Mouse (Mus musculus) C2C12 (cell line): ENCODE data around the gene Agrn. TPM values are rescaled to one million over a fixed set of nuclear protein-coding genes. Genes with fewer than 3 reads are reported as not detected.

Experiments used
- H3K27me3 ChIP-seq: one replicate; pipeline ENCODE4 v1.6.1; 2011; ENCODE audit not compliant: control insufficient read depth, insufficient read depth, insufficient read length
- H3K36me3 ChIP-seq: one replicate; pipeline ENCODE4 v1.6.1; 2011; ENCODE audit not compliant: control insufficient read depth, insufficient read depth
- H3K4me3 ChIP-seq: one replicate; pipeline ENCODE4 v1.5.1; 2011; ENCODE audit warnings: mild to moderate bottlenecking, control low read depth; ENCODE audit not compliant: poor library complexity, insufficient read depth, severe bottlenecking
- H3K79me2 ChIP-seq: one replicate; pipeline ENCODE4 v1.6.1; 2011; ENCODE audit not compliant: control insufficient read depth, insufficient read depth
- H3K79me3 ChIP-seq: one replicate; pipeline ENCODE4 v1.6.1; 2011; ENCODE audit warnings: low read depth, control low read depth
- H3ac ChIP-seq: one replicate; pipeline ENCODE3; 2011; ENCODE audit warnings: low read depth; ENCODE audit not compliant: control insufficient read depth, insufficient read length
- CEBPB ChIP-seq: IDR thresholded peaks from one replicate; pipeline ENCODE4 v1.6.1; 2011; ENCODE audit warnings: low read depth, mild to moderate bottlenecking, control low read depth, moderate library complexity
- CTCF ChIP-seq: IDR thresholded peaks from one replicate; pipeline ENCODE4 v1.5.1; 2011; ENCODE audit not compliant: control insufficient read depth, insufficient read depth, insufficient read length
- FOSL1 ChIP-seq: IDR thresholded peaks from one replicate; pipeline ENCODE4 v1.8.0; 2011; ENCODE audit warnings: mild to moderate bottlenecking, low read length; ENCODE audit not compliant: poor library complexity, insufficient read depth, severe bottlenecking
- MAX ChIP-seq: IDR thresholded peaks from one replicate; pipeline ENCODE4 v1.6.1; 2011; ENCODE audit warnings: mild to moderate bottlenecking, control low read depth
- MYOD1 ChIP-seq: IDR thresholded peaks from one replicate; pipeline ENCODE4 v1.6.1; 2011; ENCODE audit warnings: low read depth; ENCODE audit not compliant: control insufficient read depth, insufficient read length
- MYOG ChIP-seq: IDR thresholded peaks from one replicate; pipeline ENCODE4 v1.6.1; 2011; ENCODE audit not compliant: control insufficient read depth, insufficient read length; ENCODE audit errors: extremely low read depth
- USF1 ChIP-seq: IDR thresholded peaks from one replicate; pipeline ENCODE4 v1.6.1; 2011; ENCODE audit warnings: low read depth, mild to moderate bottlenecking, control low read depth, moderate library complexity
- polyA plus RNA-seq: library from polyadenylated mRNA; unstranded; fragments of >200 nt; fragmentation: generic; extraction: Trizol; gene quantifications from one replicate; pipeline ENCODE4 v1.2.1, GENCODE M21; 2012; ENCODE audit warnings: missing spikeins

The Agrn gene
- polyA plus RNA-seq, 1 experiment: 16.7 TPM

DNA sequence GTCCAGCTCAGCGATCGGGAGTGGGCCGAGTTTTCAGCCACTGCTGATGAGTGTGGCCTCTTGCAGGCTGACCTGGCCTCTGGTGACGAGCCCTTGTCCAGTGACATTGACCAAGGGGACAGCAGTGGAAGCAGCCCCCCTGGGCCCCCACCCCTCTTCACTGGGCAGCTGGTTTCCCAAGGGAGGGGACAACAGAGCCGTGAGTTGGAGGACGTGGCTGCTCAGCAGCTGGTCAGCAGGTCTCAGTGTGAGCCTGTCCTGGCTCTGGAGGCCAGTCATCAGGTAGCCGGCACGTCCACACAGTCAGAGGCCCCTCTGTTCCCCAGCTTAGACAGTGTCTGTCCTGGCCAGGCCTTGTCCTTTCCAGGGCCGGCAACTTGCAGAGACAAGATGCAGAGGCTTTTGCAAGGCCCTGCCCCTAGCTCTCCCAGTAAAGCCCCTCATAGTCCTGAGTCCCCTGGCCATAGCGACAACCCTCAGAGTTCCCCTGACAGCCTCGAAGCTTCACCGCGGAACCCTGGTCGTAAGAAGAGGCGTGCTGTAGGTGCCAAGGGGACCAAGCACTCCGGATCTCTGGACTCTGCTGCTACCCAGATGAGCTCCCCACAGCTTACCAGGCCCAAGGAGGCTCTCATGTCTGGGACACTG, 19.9 kb upstream of the Agrn start:
- H3K36me3 ChIP-seq: no peaks in the 10 kb centered on the region
- TF ChIP-seq MYOD1: no peak
- TF ChIP-seq FOSL1: no peak
- H3K27me3 ChIP-seq: peaks cover 15% of the 10 kb centered on the region
- no peaks in the 10 kb centered on the region for H3K79me2 ChIP-seq
- no peaks in the 10 kb centered on the region for H3K79me3 ChIP-seq
- H3K4me3 ChIP-seq: no peak overlapping the region
- H3ac ChIP-seq: no peak overlapping the region

- Histone ChIP-seq H3K79me2 (no peaks in the 10 kb centered on the region), H3K27me3 (peaks cover 15% of the 10 kb centered on the region)
These were observed 18.9 kb upstream of the Agrn start for GRCm38 (mm10) chr4:156216196-156216595.

DNA sequence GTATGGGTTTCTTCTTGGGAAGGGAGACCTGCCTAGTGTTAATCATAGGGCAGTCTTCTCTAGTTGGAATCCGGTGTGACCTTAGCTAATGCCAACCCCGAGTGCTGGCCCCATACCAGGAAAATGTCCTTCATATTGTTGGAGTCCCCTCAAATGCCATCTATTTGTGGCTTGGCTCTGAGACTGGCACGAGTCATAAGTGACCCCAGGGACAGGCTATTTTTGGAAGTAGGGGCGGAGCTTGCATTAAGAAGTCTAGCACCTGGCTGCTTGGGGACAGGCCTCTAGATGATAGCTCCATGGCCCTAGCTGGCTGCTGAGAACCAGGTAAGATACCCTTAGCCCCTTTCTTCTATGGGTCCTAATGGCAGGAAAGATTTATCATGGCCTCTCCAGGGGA, 18.4 kb upstream of the Agrn start, which contains the start of gene Perm1:
Gene Perm1, plus strand, starts transcription at position 220 of the 400 bp plus-strand sequence.
- H3K4me3 ChIP-seq: no peak within 1 kb of the TSS
- no peaks in the 10 kb centered on the region for H3K79me3 ChIP-seq
- H3K79me2 ChIP-seq: no peaks in the 10 kb centered on the region
- H3K27me3 ChIP-seq: peaks cover 15% of the 10 kb centered on the region
- TF ChIP-seq USF1: no peak
- TF ChIP-seq CEBPB: no peak
- TF ChIP-seq CTCF: no peak
- TF ChIP-seq FOSL1: no peak
- no peak for TF ChIP-seq MYOG
- no peaks in the 10 kb centered on the region for H3K36me3 ChIP-seq
- no peak within 1 kb of the TSS for H3ac ChIP-seq

More at GRCm38 (mm10) chr4:156216196-156216595, 18.9 kb upstream of the Agrn start:
- Histone ChIP-seq H3K36me3 (no peaks in the 10 kb centered on the region), H3K79me3 (no peaks in the 10 kb centered on the region), H3ac (no peak overlapping the region), H3K4me3 (no peak overlapping the region)
- no peak for TF ChIP-seq MAX
- TF ChIP-seq USF1: no peak
- no peak for TF ChIP-seq CEBPB
- TF ChIP-seq CTCF: no peak
- no peak for TF ChIP-seq MYOD1
- TF ChIP-seq FOSL1: no peak
- no peak for TF ChIP-seq MYOG

DNA sequence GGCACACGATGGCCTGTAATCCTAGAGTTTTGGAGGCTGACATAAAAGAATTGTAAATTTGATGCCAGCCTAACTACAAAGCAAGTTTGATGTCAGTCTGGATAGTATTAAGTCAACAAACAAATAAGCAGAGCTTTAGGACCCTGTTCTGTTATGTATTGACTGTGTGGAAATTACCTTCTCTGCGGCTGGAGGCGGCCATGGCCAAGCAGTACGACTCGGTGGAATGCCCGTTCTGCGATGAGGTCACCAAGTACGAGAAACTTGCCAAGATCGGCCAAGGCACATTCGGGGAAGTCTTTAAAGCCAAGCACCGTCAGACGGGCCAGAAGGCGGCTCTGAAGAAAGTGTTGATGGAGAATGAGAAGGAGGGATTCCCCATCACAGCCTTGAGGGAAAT, 15.8 kb upstream of the Agrn start:
- Histone ChIP-seq H3ac (no peak overlapping the region), H3K27me3 (peaks cover 18% of the 10 kb centered on the region), H3K4me3 (no peak overlapping the region), H3K36me3 (no peaks in the 10 kb centered on the region), H3K79me2 (no peaks in the 10 kb centered on the region), H3K79me3 (no peaks in the 10 kb centered on the region)
- TF ChIP-seq USF1: no peak
- TF ChIP-seq CEBPB: no peak
- TF ChIP-seq MYOD1: no peak
- no peak for TF ChIP-seq FOSL1
- TF ChIP-seq MAX: no peak
- no peak for TF ChIP-seq MYOG
- TF ChIP-seq CTCF: no peak

- TF ChIP-seq MAX: no peak
- no peak for TF ChIP-seq MYOD1
- no peak for TF ChIP-seq FOSL1
- TF ChIP-seq CEBPB: no peak
- no peak for TF ChIP-seq MYOG
- no peak for TF ChIP-seq USF1
- TF ChIP-seq CTCF: no peak
- no peak overlapping the region for H3K4me3 ChIP-seq
- H3K79me2 ChIP-seq: no peaks in the 10 kb centered on the region
- no peak overlapping the region for H3ac ChIP-seq
- no peaks in the 10 kb centered on the region for H3K79me3 ChIP-seq
- H3K36me3 ChIP-seq: no peaks in the 10 kb centered on the region
- H3K27me3 ChIP-seq: peaks cover 3% of the 10 kb centered on the region
These were observed 12.8 kb upstream of the Agrn start for GRCm38 (mm10) chr4:156209963-156210635.

- no peaks in the 10 kb centered on the region for H3K79me3 ChIP-seq
- H3K79me2 ChIP-seq: no peaks in the 10 kb centered on the region
- TF ChIP-seq MYOG (no peak), FOSL1 (no peak), USF1 (no peak), CEBPB (no peak), MAX (no peak)
- no peak overlapping the region for H3ac ChIP-seq
- H3K4me3 ChIP-seq: no peak overlapping the region
- no peaks in the 10 kb centered on the region for H3K36me3 ChIP-seq
- peaks cover 7% of the 10 kb centered on the region for H3K27me3 ChIP-seq
These were observed 11.6 kb upstream of the Agrn start for GRCm38 (mm10) chr4:156208872-156209271.
